Mouse (Mus musculus): ENCODE measurements at regions not wholly inside any gene's neighbourhood (a gene's known extent, or its start where the extent isn't known, plus 50 kb on each side); places are given as distances from the start of the nearest gene placed in this dataset.

DNA sequence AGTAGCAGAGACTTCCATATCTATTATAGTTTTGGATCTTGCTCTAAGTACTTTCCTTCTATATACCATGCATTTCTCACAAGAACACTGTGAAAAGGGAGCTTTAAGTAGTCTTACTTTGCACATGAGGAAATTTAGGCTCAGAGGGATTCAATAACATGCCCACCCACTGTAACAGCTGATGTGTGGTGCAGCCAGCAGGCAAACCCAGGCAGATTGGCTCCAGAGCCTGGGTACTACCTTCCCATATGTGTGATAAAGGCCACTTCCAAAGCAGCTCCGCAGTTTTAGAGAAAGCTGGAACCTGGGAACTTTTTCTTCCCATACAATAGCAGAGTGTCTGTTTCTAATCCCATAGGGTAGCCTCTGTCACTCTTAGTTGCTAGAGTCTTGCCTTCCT is 441.6 kb downstream of the Ccdc171 start:
- H3K36me3 ChIP-seq (ENCODE audit: insufficient read depth, low read length): no peaks in the 10 kb centered on the region
- no peak for ATAC-seq
- H3K27ac ChIP-seq (ENCODE audit: low read length): no peak overlapping the region
- TF ChIP-seq CTCF (IDR thresholded peaks at IDR 0.05): no peak
- TF ChIP-seq EP300 (IDR thresholded peaks at IDR 0.05): no peak
- WGBS: 96% methylated on average over 1 of the region's 1 CpGs
- no peak overlapping the region for H3K4me2 ChIP-seq (replicated peaks; ENCODE audit: low read depth, low read length)
- H3K9me3 ChIP-seq (ENCODE audit: low read length): no peaks in the 10 kb centered on the region
- H3K4me1 ChIP-seq (ENCODE audit: insufficient read depth, low read depth, low read length): no peaks in the 10 kb centered on the region
- no peak overlapping the region for H3K4me3 ChIP-seq (ENCODE audit: low read depth, low read length)
- no peaks in the 10 kb centered on the region for H3K27me3 ChIP-seq (replicated peaks; ENCODE audit: insufficient read depth, low read length)
- no peak for DNase-seq (ENCODE audit: low spot score)
- no peak overlapping the region for H3K9ac ChIP-seq (replicated peaks; ENCODE audit: low read depth)

GRCm38 (mm10) chr4:83973162-83973561 is 447.8 kb downstream of the Ccdc171 start:
- no peak overlapping the region for H3K4me3 ChIP-seq (ENCODE audit: low read depth, low read length)
- 60% methylated on average over 4 of the region's 4 CpGs for WGBS
- no peak overlapping the region for H3K4me2 ChIP-seq (replicated peaks; ENCODE audit: low read depth, low read length)
- no peaks in the 10 kb centered on the region for H3K4me1 ChIP-seq (ENCODE audit: insufficient read depth, low read depth, low read length)
- TF ChIP-seq CTCF (IDR thresholded peaks at IDR 0.05): no peak
- TF ChIP-seq EP300 (IDR thresholded peaks at IDR 0.05): no peak
- no peak overlapping the region for H3K9ac ChIP-seq (replicated peaks; ENCODE audit: low read depth)
- no peak overlapping the region for H3K27ac ChIP-seq (ENCODE audit: low read length)
- H3K27me3 ChIP-seq (replicated peaks; ENCODE audit: insufficient read depth, low read length): no peaks in the 10 kb centered on the region
- ATAC-seq (peak; percentile 72), DNase-seq (ENCODE audit: low spot score) (peak; percentile 59)
- no peaks in the 10 kb centered on the region for H3K36me3 ChIP-seq (ENCODE audit: insufficient read depth, low read length)
- H3K9me3 ChIP-seq (ENCODE audit: low read length): no peaks in the 10 kb centered on the region

- no peak overlapping the region for H3K4me3 ChIP-seq (ENCODE audit: low read depth, low read length)
- no peak overlapping the region for H3K27ac ChIP-seq (ENCODE audit: low read length)
- 44% methylated on average over 7 of the region's 7 CpGs for WGBS
- H3K4me2 ChIP-seq (replicated peaks; ENCODE audit: low read depth, low read length): no peak overlapping the region
- no peak overlapping the region for H3K9ac ChIP-seq (replicated peaks; ENCODE audit: low read depth)
- no peaks in the 10 kb centered on the region for H3K4me1 ChIP-seq (ENCODE audit: insufficient read depth, low read depth, low read length)
- H3K36me3 ChIP-seq (ENCODE audit: insufficient read depth, low read length): no peaks in the 10 kb centered on the region
- TF ChIP-seq EP300 (IDR thresholded peaks at IDR 0.05) (no peak), CTCF (IDR thresholded peaks at IDR 0.05) (no peak)
- ATAC-seq (peak; percentile 61), DNase-seq (ENCODE audit: low spot score) (peak; percentile 40)
- no peaks in the 10 kb centered on the region for H3K9me3 ChIP-seq (ENCODE audit: low read length)
- H3K27me3 ChIP-seq (replicated peaks; ENCODE audit: insufficient read depth, low read length): no peaks in the 10 kb centered on the region
Measured at GRCm38 (mm10) chr4:83974214-83975012, 449.1 kb downstream of the Ccdc171 start.

- no peaks in the 10 kb centered on the region for H3K27me3 ChIP-seq (replicated peaks; ENCODE audit: insufficient read depth, low read length)
- no peak for TF ChIP-seq CTCF (IDR thresholded peaks at IDR 0.05)
- no peak for TF ChIP-seq EP300 (IDR thresholded peaks at IDR 0.05)
- 49% methylated on average over 5 of the region's 5 CpGs for WGBS
- no peak for DNase-seq (ENCODE audit: low spot score)
- no peak overlapping the region for H3K27ac ChIP-seq (ENCODE audit: low read length)
- no peak for ATAC-seq
- no peak overlapping the region for H3K4me2 ChIP-seq (replicated peaks; ENCODE audit: low read depth, low read length)
- no peaks in the 10 kb centered on the region for H3K9me3 ChIP-seq (ENCODE audit: low read length)
- no peak overlapping the region for H3K9ac ChIP-seq (replicated peaks; ENCODE audit: low read depth)
- no peaks in the 10 kb centered on the region for H3K4me1 ChIP-seq (ENCODE audit: insufficient read depth, low read depth, low read length)
- H3K36me3 ChIP-seq (ENCODE audit: insufficient read depth, low read length): no peaks in the 10 kb centered on the region
- no peak overlapping the region for H3K4me3 ChIP-seq (ENCODE audit: low read depth, low read length)
Measured at GRCm38 (mm10) chr4:83975569-83975968, 450.2 kb downstream of the Ccdc171 start.

DNA sequence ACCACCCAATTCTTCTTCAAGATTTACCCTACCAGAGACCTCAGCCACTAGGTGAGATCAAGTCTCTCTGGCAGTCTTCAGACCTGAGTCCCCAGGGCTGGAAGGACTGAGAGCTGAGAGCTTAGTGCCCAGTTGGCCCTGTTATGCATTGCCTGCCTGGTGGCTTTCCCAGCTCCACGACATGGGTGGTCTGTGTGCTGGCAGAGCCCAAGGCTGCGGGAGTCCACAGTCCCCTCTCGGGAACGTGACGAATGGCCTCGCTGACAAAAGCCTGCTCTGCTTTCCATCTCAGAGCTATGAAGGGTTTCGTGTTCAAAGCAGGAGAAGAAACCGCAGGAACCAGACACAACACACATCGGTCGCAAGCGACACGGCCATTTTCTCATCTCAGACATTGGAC is 450.7 kb downstream of the Ccdc171 start:
- no peaks in the 10 kb centered on the region for H3K36me3 ChIP-seq (ENCODE audit: insufficient read depth, low read length)
- no peaks in the 10 kb centered on the region for H3K9me3 ChIP-seq (ENCODE audit: low read length)
- DNase-seq (ENCODE audit: low spot score): no peak
- no peak overlapping the region for H3K4me3 ChIP-seq (ENCODE audit: low read depth, low read length)
- no peak overlapping the region for H3K27ac ChIP-seq (ENCODE audit: low read length)
- H3K4me1 ChIP-seq (ENCODE audit: insufficient read depth, low read depth, low read length): no peaks in the 10 kb centered on the region
- no peak overlapping the region for H3K9ac ChIP-seq (replicated peaks; ENCODE audit: low read depth)
- no peaks in the 10 kb centered on the region for H3K27me3 ChIP-seq (replicated peaks; ENCODE audit: insufficient read depth, low read length)
- no peak overlapping the region for H3K4me2 ChIP-seq (replicated peaks; ENCODE audit: low read depth, low read length)
- TF ChIP-seq CTCF (IDR thresholded peaks at IDR 0.05): no peak
- no peak for TF ChIP-seq EP300 (IDR thresholded peaks at IDR 0.05)
- no peak for ATAC-seq
- 40% methylated on average over 12 of the region's 12 CpGs for WGBS

DNA sequence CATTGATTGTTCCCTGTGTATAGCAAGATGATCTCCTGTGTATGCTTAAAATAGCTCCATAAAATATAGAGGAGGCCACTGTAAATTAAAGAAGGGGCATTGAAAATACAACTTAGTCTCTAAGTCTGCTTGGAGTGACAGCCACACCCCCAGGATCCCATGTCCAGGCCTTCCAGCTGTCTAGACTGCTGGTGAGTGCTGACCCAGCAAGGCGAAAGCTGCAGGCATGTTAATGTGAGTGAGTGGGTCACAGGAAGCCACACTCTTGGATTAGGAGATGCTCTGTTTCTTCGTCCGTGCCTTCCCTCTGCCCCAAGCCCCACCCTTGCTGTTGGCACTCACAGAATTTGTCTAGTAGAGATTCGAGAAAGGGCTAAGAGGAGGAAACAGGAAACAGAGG is 453.7 kb downstream of the Ccdc171 start:
- WGBS: 39% methylated on average over 4 of the region's 4 CpGs
- Histone ChIP-seq H3K4me1 (ENCODE audit: insufficient read depth, low read depth, low read length) (no peaks in the 10 kb centered on the region), H3K36me3 (ENCODE audit: insufficient read depth, low read length) (no peaks in the 10 kb centered on the region), H3K27ac (ENCODE audit: low read length) (no peak overlapping the region), H3K4me2 (replicated peaks; ENCODE audit: low read depth, low read length) (no peak overlapping the region), H3K27me3 (replicated peaks; ENCODE audit: insufficient read depth, low read length) (no peaks in the 10 kb centered on the region), H3K4me3 (ENCODE audit: low read depth, low read length) (no peak overlapping the region), H3K9me3 (ENCODE audit: low read length) (no peaks in the 10 kb centered on the region), H3K9ac (replicated peaks; ENCODE audit: low read depth) (no peak overlapping the region)
- no peak for TF ChIP-seq CTCF (IDR thresholded peaks at IDR 0.05)
- no peak for TF ChIP-seq EP300 (IDR thresholded peaks at IDR 0.05)
- DNase-seq (ENCODE audit: low spot score): no peak
- no peak for ATAC-seq

Measured in lung, postnatal 0 days (tissue).